Mouse (Mus musculus): ENCODE data around the gene Colca2.
A peak's percentile ranks its signal among the peaks of the same experiment; 100 is the strongest.

Colca2 gene

GRCm38 (mm10) chr9:51278500-51279381 lies at the start of gene Colca2:
Gene Colca2 (minus strand): TSS chr9:51278569.
- DNase-seq (ENCODE audit: low read depth) = peak; percentile 12

DNA sequence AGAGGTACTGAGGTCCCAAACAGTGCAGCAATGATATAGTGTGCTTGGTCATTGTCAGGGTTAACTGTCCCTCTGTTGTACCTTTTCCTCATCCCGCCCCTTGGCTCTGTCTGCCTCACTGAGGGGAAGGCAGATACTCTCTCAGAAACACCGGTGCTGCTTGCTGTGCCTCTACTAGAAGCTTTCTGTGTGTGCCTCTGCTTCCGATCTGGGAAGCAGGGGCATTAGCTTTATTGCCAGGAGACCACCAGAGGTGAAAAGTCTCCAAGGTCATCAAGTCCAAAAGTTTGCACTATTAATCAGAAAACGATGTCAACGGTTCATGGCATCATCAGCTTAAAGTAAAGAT lies 49.2 kb upstream of the Colca2 start:
- DNase-seq (ENCODE audit: low read depth) = no peak

DNA sequence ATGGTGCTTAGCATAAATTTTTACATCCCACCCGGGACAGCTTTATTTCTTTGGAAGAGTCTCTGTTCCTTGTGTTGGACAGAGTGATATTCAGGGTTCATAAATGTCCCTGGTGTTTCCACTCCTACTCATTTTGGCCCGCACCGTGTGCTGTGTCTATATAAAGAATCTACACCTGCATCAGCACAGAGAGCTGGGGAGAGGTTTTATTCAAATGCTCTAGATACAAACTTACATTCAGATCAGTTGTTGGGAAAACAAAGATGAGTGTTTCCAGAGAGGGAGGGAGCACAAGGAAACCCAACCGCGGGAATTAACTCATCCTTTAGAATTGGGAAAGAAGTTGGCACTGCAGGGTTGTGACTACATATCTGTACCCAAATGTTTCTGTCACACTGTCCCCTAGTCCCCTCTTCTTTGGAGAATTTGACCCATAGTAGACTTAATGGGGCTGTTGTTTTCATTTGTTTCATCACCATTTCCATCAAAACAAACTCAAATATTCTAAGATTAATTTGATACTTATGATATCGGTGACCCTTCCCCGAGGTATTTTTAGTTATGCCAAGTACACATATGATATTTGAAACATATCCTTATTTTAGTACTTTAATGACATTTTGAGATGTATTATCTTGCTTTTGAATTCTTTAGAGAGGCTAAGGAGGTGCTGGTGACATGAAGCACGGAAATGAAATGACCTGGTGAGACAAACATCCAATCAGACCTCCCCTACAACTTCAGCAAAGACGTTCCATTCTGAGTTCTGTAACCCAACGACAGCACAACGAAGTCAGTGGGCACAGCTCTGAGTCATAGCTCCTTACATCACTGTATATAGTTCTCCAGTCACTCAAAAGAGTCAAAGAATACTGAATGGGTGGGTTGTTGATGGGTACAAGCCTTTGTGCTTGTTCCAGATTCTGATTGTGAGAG lies 48.5 kb upstream of the Colca2 start:
- no peak for DNase-seq (ENCODE audit: low read depth)

DNA sequence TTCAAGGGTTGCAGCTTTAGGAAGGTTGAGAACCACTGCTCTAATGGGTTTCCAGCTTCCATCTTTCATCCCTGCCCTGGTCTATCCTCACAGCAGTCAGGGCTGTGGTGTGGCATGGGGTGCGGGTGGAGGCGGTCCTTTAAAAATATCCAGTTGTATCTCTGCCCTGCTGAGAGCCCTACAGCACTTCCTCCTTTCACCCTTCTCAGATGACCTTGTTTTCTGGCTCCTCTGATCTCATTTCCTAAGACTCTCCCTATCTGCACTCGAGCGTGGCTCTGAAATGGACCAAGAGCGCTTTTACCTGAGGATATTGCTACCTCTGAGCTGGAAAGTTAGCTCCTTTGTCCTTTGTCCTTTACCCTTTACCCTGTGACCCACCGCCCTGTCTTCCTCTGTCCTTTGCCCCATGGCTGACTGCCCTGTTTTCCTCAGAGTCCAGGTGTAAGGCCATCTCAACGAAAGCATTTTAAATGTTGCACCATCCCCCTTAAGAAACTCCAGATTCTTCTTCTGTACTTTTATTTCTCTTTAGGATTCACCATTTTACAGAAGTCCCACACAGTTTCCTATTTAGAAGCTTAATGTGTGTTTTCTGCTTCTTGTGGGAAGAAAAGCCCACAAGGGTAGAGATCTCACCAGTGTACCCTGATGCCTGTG lies 46.2 kb upstream of the Colca2 start:
- DNase-seq (ENCODE audit: low read depth) = no peak

GRCm38 (mm10) chr9:51320096-51320495 lies 41.7 kb upstream of the Colca2 start:
- no peak for DNase-seq (ENCODE audit: low read depth)

DNA sequence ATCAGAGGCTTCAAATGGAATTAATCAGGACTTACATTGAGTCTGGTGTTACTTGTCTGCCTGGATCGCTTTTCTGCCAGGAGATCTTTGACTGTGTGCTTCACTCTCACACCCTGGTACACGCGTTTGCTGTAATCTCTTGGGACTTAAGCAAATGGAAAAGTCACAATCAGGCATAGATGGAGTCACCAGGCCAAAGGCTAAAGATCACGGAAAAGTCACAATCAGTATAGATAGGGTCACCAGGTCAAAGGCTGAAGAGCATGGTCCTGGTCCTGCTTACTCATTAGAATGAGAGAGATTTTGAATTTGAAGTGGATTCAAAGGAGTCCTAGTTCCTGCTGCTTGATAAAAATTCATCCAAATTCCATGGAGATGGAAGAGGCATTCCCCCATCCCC lies 39.9 kb upstream of the Colca2 start:
- no peak for DNase-seq (ENCODE audit: low read depth)

DNA sequence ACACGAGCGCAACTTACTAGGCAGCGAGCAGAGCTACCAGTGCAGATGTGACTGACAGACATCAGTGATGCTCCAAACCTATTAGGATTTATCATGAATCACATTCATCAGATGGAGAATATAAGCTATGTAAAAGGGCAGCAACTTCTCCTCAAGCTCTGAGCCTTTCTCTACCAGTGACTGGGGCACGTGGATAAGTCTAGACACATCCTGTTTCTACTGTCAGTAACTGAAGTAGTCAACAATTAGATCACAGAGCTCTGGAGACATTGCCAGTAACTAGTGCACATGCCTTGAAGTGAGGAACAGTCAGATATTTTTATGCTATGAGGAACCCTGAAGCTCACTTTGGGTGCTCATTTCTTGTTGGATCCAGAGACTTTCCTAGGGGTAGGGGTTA lies 39.0 kb upstream of the Colca2 start:
- no peak for DNase-seq (ENCODE audit: low read depth)

DNA sequence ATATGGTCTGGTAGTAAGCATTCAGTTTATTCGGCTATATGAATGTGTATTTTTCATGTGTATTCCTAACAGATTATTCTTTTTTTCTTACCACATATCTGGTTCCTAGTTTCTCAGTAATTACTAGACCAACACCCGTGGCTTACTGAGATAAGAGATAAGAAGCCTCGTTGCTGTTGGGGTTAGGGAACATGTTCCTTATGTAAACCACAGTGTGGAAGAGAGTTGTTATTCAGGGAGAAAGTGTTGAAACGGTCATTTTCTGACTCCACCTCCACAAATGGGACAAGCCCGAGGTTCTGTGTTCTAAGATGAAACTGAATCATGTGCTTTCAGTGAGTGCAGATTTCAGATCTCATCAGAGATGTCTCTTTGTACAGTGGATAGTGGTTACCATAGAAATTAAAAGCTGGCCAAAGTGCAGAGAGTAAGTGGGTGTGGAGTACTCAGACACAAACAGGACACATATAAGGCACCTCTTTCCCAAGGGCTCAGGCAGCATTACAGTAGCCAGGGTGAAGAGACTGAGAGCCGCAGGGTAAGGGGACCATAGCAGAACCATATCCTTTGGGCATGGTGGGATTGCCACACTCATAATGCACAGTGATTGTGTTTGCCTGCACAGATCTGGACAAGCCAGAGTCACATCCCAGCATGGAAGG lies 37.2 kb upstream of the Colca2 start:
- DNase-seq (ENCODE audit: low read depth) = no peak

GRCm38 (mm10) chr9:51312554-51313317 lies 34.4 kb upstream of the Colca2 start:
- no peak for DNase-seq (ENCODE audit: low read depth)

DNA sequence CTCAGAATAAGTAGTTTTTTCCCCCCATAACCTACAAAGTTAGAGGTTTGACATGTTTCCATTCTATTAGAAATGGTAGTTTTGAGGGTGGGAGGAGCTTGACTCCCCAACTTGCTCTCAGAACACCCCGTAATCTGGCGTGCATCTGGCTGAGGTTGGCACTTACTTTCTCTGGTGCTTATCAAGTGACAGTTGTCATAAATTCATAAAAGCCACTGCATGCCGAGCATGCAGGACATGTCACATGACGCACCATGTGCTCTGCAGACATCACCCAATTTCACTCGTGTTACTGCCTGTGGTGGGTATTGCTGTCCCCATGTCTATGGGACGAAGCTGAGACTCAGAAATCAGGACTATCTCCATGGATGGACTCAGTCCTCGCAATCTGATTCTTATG lies 32.1 kb upstream of the Colca2 start:
- no peak for DNase-seq (ENCODE audit: low read depth)

- no peak for DNase-seq (ENCODE audit: low read depth)
Observed at GRCm38 (mm10) chr9:51306351-51306750, 28.0 kb upstream of the Colca2 start.

GRCm38 (mm10) chr9:51305146-51305545 lies 26.8 kb upstream of the Colca2 start:
- no peak for DNase-seq (ENCODE audit: low read depth)

GRCm38 (mm10) chr9:51303980-51304379 lies 25.6 kb upstream of the Colca2 start:
- DNase-seq (ENCODE audit: low read depth) = no peak

DNA sequence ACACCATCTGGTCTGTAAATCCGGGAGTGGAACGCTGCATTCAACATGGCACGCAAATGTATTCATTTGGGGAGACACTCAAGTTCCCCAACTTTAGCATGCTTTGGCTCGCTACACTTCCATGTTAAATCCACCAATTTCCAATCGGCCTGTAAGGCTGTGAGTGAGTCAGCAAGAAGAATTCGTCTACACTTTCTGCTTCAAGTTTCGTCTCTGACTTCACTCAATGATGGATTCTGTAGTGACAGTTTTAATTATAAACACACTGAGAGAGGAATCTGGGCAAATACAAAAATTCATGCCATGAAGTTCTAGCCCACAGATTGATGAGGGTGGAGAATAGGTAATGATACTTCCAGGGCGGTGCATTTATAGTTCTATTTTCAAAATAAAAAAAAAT lies 15.2 kb upstream of the Colca2 start:
- DNase-seq (ENCODE audit: low read depth) = no peak

DNA sequence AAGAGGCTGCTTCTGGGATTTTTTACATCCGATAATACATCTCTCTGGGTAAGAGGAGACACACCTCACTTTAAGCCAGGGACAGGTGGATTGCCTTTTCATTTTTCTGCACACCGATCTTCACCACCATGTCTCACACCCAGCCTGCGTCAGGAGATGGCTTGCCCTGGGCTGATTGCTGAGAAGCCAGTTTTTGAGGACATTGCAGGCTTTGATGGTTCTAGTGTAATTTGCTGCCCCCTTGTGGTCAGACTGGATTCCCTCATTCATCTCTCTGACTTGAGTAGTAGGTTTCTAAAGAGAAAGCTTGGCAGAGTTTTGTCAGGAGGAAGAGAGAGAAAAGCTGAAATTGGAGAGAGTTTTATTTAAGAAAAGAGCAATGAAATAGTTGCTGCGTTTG lies 14.3 kb upstream of the Colca2 start:
- DNase-seq (ENCODE audit: low read depth) = peak; percentile 84

DNA sequence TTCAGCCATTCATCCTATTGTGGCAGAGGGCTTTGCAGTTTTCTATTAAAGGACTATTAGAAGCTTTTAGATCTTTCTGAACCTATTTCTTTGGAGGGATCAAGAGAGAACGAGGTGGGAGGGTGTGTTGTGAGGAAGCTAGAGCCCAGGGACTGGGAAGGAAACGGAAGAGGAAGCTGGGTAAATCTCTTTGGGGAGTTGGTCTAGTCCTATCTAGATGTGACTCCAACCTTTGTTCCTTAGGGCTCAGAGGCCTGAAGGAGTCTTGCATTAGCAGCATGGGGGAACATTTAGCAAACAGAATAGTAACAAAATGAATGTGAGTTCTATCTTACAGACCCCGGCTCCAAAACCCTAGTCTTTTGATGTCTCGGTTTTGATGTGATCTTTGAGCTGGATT lies 12.6 kb upstream of the Colca2 start:
- no peak for DNase-seq (ENCODE audit: low read depth)

DNA sequence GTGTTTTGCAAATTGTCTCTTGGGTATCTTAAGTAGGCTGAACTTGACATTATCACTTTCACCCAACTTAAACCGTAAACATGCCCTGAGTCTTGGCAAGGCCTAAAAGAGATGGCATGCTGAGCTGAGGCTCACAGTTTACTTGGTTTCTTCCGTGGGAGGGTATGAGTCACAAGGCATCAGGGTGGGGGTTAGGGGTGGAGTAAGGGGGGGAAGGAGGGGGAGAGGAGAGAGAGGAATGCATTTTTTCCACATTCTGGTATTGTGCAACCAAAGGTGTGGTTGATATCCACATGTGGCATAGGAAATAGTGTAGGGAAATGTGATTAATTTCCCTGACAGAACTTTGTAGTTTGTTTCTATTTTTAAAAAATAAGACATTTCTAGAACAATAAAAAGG lies 7.7 kb upstream of the Colca2 start:
- DNase-seq (ENCODE audit: low read depth) = no peak

DNA sequence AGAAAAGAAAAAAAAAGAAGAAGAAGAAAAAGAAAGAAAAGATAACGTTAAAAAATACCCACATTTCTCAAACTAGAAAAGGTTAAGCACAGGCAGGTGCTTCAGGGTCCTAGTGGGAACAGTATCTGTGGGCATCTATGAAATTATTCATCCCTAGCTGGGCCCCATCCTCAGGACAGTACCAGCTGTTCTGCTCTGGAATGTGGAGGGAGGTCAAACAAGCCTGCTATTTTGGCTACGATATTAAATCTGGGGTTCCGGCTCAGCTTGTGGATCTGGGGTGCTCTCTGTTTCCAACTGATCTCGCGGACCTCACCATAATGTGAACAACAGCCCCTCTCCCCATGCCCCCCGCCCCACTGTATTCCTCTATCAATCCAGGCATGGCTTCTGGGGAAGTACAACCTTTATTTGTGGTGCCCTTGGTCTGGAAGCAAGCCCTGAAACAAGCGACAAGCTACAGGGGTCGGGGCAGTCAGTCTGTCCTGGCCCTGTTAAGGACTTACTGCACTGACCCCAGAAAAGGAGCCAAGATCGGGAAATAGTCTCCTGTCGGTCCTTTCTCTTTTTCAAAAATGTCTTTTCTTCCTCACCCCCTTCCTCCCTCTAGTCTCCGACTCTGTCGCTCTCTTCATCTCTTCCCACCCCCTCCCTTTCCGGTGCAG lies 403 bp downstream of the Colca2 start:
- no peak for DNase-seq (ENCODE audit: low read depth)

DNA sequence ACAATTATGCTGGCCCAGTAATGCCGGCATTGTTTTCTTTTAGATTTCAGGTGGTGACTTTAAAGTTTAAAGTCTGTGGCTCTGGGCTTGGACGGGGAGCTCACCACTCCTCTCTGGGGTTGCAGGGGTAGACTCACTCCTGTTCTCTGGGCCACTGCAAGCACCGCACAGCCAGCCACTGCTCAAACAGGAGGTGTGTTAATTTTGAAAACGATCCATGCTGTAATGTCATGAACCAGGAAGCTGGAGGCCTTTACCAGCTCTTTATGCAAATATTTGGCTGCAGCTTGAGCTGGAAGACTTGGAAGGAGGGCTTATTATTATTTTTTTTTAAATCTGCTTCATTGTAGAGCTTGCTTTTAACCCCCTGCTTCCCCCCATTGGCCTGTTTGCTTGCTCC lies 3.7 kb downstream of the Colca2 start:
- DNase-seq (ENCODE audit: low read depth) = no peak

- no peak for DNase-seq (ENCODE audit: low read depth)
Observed at GRCm38 (mm10) chr9:51273581-51274154, 4.7 kb downstream of the Colca2 start.
